Mouse (Mus musculus): ENCODE measurements at regions not wholly inside any gene's neighbourhood (a gene's known extent, or its start where the extent isn't known, plus 50 kb on each side); places are given as distances from the start of the nearest gene placed in this dataset.

GRCm38 (mm10) chr7:88215425-88215824 lies 62.5 kb upstream of the Ctsc start:
- TF ChIP-seq CTCF (IDR thresholded peaks at IDR 0.05; ENCODE audit: borderline replicate concordance, insufficient read depth, low read length): no peak
- no peak for TF ChIP-seq POLR2A (IDR thresholded peaks at IDR 0.05; ENCODE audit: low read depth, low read length)
- Histone ChIP-seq H3K4me1 (ENCODE audit: control insufficient read depth, insufficient read depth, low read length) (no peaks in the 10 kb centered on the region), H3K27ac (ENCODE audit: insufficient read depth, low read length) (no peak overlapping the region), H3K4me3 (ENCODE audit: insufficient read depth, low read length) (no peak overlapping the region)

- H3K27ac ChIP-seq (ENCODE audit: insufficient read depth, low read length): no peak overlapping the region
- no peak overlapping the region for H3K4me3 ChIP-seq (ENCODE audit: insufficient read depth, low read length)
- H3K4me1 ChIP-seq (ENCODE audit: control insufficient read depth, insufficient read depth, low read length): no peaks in the 10 kb centered on the region
- no peak for TF ChIP-seq POLR2A (IDR thresholded peaks at IDR 0.05; ENCODE audit: low read depth, low read length)
- no peak for TF ChIP-seq CTCF (IDR thresholded peaks at IDR 0.05; ENCODE audit: borderline replicate concordance, insufficient read depth, low read length)
Measured at GRCm38 (mm10) chr7:88222141-88222540, 55.7 kb upstream of the Ctsc start.

- H3K27ac ChIP-seq (ENCODE audit: insufficient read depth, low read length): no peak overlapping the region
- H3K4me3 ChIP-seq (ENCODE audit: insufficient read depth, low read length): no peak overlapping the region
- H3K4me1 ChIP-seq (ENCODE audit: control insufficient read depth, insufficient read depth, low read length): no peaks in the 10 kb centered on the region
- TF ChIP-seq POLR2A (IDR thresholded peaks at IDR 0.05; ENCODE audit: low read depth, low read length): no peak
- no peak for TF ChIP-seq CTCF (IDR thresholded peaks at IDR 0.05; ENCODE audit: borderline replicate concordance, insufficient read depth, low read length)
Measured at GRCm38 (mm10) chr7:88225800-88226199, 52.1 kb upstream of the Ctsc start.

Measured in embryonic fibroblast, embryonic 13.5 days (primary cell).